Mouse (Mus musculus): Measurements from ENCODE around the gene Hspb7.

Gene Hspb7

DNA sequence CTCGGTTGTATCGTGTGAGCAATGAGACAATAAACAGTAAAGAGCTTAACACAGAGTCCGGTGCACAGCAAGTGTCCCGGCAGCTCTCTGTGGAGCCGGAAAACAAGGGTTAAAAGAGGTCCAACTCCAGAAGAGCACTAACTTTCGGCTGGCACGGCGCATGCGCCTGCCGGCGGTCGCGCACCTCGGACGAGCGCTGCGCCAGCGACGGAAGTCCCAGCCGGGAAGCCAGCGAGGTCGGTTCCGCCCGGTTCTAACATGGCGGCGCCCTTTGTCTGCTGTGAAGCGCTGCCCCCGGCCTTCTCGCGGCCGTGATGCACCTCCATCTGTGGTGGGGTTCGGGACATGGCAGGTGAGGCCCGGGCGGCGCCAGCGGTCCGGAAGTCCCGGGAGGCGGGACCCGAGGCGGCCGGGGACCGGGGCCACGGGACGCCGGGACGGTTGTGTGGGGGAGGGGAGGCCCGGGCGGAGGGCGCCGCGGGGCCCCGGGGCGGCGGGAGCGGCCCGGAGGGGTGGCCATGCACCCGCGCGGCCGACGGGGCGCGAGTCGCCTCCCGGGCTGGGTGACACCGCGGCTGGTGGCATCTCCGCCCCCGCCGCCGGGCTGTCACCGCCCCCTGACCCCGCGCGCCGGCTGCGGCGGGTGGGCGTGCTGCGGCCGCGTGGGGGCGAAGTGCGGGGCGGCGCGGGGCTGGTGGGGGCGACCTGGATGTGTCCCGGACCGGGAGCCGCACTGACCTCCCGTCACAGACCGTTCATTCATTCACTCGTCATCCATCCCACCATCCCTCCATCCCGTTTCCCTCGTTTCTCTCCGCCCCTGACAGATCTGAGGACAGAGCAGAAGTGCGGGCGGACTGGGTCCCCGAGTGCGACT, 24.1 kb downstream of the Hspb7 start, which contains the start of gene Zbtb17:
Gene Zbtb17 (plus strand): TSS at position 204 of the 877 bp plus-strand sequence.
- peak; percentile 93 to 94 for DNase-seq (ENCODE audit: low spot score in 2 of 2)

DNA sequence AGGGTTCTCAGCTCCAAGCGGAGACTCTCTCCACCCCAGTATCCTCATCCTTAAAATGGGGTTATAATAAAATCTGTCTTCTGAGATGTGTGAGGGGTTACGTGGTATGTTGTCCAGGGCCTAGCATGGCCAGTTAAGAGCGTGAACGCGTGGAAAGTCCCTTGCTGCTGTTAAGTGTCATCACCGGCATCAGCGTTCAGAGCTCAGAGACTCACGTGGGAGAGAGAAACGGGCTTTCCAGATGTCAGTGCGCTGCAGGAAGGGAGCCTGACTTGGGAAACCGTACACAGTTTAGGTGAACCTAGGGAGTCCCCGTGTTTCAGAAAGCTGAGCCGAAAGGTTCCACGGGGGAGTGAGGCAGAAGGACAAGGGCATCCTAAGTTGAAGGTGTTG, 24.7 kb downstream of the Hspb7 start:
- DNase-seq (ENCODE audit: low spot score in 2 of 2), result no peak

DNA sequence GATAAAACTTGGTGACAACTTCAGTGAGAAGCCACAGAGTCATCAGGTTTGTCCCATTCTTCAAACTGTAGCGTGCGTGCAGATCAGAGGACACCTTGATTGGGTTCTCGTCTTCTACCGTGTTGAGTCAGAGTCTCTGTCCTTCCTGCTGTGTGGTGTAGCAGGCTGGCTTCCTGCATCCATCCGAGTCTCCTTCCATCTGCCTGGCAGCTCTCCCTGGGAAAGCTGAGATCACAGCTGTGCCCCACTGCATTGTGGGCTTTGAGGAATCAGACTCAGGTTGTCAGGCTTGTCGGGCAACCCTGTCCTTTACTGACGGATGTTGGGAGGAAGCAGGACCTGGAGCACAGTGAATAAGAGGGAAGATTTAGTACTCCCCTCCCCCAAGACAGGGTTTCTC, 25.6 kb downstream of the Hspb7 start:
- no peak for DNase-seq (ENCODE audit: low spot score in 2 of 2)

DNA sequence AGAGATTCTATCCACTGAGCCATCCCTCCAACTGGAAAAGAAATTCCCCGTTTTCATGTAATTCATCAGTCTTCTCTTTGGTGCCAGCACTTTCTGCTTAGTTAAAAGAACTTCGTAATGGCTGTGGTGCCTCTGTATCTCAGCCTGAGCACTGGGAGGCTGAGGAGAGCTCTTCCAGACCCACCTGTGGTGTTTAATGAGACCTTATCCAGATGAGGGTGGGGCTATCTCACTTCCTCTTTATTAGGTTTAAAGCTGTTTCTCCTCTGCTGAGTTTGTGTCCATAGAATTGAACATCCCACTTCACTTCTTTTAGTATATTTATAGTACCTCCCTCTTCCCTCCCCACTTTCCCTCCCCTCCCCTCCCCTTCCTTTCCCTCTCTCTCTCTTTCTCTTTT, 30.7 kb downstream of the Hspb7 start:
- DNase-seq (ENCODE audit: low spot score in 2 of 2), result no peak

DNA sequence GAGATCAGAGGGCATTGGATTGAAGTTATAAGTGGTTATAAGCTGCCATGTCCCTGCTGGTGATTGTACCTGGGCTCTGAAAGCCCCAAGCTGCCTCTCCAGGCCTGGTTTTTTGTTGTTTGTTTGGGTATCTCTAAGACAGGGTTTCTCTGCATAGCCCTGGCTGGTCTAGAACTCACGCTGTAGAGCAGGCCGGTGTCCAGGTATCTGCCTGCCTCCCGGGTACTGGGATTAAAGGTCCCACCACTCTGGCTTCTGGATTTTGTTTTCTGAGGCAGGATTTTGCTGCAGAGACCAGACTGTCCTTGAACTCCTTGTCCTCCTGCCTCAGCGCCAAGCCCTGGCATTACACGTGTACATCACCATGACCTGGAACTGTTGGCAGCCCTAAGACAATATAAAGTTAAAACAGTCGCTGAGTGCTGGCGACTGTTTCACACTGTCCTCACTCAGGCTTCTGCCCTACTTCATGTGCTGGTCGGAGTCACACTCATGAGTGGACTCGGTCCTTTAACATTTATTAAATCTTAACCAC, 31.4 kb downstream of the Hspb7 start:
- DNase-seq (ENCODE audit: low spot score in 2 of 2), result no peak

DNA sequence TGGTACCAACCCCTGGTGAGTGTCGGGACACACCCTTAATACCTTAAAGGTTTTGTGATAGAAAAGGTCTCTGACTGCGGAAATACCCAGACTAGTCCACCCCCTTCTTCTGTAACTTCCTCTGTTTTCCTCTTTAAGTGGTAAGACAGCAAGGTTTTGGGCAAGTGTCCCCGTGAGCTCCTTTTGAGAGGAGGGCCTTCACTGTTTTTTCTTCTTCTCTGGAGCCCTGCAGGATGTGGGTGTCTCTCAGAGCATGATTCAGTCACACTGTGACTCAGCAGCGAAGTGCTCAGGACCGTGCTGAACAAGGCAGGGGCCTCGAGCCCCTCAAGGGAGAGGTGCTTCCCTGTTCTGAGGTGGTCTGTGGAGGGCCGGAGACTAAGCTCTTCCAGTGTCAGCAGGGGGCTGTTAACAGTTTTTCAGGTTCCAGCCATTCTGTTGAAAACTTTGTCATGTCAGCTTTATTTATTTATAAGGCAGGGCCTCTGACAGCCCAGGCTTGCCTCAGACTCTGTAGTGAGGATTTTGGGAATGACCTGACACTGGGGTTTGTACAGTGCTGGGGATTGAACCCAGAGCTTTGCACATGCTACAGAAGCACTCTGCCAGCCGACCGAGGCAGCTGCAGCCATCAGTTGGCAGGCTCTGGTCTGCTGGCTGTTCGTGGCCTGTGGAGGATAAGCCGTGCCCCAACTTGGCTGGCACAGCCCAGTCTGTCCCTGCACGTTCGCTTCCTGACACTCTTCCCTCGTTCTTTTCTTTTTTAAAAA, 34.2 kb downstream of the Hspb7 start:
- no peak for DNase-seq (ENCODE audit: low spot score in 2 of 2)

DNA sequence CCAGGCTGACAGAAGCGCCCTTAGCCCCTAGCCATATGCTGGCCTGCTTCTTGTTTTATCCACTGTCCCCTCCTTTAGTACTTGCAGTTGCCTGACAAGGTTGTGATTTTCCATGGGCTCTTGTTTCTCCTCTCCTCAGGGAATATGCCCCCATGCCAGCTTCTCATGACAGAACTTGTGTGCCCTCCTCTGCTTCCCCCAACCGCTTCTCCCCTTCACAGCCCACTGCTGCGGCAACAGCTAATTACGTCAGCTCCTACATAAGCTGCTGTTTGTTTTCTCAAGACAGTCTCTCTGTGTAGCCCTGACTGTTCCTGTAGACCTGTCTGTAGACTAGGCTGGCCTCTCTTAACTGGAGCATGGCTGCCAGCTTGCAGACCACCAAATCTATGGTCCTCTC, 34.9 kb downstream of the Hspb7 start:
- no peak for DNase-seq (ENCODE audit: low spot score in 2 of 2)

DNA sequence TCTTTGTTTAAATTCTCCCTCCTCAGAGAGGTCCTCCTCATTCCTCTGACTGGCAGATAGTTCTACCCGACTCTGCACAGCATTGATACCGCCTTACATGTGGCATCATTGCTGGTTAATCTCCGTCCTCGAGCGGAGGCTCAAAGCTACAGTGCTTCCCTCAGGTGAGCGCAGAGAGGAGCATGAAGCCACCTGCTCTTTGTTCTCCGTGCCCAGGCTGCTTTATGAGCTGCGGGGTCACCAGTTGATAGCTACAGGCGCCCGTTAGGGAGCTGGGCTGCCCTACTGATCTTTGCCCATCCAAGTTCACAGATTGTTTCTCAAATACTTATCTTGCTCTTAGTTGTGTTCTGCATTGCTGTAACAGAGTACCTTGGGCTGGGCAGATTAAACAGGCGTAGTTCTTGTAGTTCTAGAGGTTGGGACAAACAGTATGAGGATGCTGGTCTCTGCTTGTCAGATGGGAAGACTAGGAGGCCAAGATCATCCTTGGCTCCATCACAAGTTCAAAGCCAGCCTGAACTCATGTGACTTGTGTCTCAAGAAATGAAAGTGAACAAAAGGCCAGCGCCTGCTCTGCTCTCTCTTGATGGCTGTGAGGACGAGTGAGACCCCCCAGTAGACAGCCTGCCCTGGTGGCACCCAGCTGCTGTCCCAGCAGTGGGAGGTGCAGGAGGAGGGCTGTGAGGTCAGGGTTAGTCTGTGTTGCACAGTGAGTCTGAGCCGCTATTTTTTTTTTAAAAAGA, 35.8 kb downstream of the Hspb7 start:
- no peak for DNase-seq (ENCODE audit: low spot score in 2 of 2)

DNA sequence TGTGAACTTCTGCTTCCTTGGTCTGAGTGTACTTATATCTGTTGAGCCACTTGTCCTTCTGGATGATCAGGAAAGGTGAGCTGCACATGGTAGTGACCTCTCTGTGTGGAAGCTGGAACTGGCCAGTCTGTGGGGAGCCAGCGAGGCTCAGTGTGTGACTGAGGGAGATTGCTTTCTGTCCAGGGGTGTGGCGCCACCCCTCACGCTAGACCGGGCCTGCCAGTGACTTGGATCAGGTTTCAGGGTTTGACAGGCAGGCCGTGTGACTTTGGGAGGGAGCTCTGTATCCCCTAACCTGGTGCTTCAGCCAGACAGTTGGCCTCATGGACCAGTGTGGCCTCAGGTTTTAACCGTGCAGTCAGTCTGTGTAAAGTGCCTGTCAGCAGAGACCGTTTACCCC, 37.7 kb downstream of the Hspb7 start:
- peak in 1 of 2 experiments; percentile 25 for DNase-seq (ENCODE audit: low spot score in 2 of 2)

DNA sequence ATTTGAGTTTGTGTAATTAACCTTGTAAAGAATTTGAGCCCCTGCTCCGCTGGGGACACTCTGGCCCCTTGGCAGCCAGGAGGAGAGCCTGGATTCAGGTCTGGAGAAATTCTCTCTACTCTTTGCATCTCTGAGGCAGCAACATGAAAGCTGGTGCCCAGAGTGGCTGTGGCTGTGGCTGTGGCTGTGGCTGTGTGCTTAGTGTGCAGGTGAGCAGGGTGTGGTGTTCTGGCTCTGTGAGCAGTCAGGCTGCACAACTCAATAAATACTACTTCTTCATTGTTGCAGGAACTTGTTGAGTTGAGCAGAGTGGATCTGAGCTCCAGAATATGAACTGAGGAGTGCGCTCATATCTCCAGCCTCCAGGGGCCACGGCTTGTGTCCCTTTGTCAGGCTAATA, 38.3 kb downstream of the Hspb7 start:
- DNase-seq (ENCODE audit: low spot score in 2 of 2), result no peak

DNA sequence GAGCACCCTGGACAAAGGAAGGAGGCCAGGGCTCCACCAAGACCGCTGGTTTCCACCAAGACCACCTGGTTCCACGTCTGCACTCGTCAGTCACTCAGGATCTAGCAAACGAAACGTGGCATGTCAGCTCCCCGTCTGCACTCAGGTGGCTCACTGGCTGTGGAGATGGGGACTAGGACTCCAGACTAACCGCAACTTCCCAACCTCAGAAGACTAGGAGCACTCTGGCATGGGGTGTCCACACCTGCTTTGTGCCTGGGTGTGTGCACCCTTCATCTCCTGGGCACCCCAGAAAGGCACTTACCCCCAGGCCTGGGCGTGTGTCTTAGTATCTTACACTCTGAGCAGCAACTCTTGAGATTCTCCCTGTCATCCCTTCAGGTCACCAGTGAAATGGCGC, 39.2 kb downstream of the Hspb7 start:
- peak in 1 of 2 experiments; percentile 16 for DNase-seq (ENCODE audit: low spot score in 2 of 2)

DNA sequence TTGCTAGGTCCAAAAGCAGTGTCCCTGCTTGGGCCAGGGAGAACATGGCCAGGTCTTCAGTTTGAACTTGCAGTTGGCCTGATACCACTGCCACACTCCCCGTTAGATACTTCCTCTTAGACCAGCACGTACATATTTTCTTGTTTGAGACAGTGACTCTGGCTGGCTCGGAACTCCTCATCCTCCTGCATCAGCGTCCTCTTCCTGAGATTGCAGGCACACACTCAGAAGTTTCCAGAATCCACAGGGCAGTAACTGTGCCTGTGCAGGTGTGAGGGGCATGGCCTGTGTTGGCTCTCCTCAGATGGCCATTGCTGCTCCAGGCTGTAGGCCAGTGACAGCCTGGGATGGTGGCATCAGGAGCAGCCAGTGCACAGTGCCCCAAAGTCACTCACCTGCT, 39.9 kb downstream of the Hspb7 start:
- DNase-seq (ENCODE audit: low spot score in 2 of 2), result no peak

DNA sequence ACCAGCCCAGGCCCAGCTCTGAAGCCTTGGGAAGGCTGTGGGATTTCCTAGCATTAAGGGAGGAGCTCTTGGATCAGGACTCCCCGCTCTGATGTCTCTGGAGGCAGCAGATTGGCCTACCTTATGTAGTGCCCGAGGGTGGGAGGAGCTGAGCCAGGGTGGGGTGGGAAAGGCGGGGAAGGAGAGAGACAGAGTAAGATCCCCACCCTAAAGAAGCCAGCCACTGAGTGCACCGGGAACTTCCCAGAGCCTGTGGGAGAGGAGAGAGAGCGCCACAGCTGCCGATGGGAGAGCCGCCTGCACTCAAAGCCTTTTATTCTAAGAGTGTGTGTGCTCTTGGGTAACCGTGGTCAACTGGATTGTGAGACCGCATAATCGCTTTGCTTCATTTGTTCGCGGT, 40.5 kb downstream of the Hspb7 start:
- peak in 1 of 2 experiments; percentile 20 for DNase-seq (ENCODE audit: low spot score in 2 of 2)

DNA sequence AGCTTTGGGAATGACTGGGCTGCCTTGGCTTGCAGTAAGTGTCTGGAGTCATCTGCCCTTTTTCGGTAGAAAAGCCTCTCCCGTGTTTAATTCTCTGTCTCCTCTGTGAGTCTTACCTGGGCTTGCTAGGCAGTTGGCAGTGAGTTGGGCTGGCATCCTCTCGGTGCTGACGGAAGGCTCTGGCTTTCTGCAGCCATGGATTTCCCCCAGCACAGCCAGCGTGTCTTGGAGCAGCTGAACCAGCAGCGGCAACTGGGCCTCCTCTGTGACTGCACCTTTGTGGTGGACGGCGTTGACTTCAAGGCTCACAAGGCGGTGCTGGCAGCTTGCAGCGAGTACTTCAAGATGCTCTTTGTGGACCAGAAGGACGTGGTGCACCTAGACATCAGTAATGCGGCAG, 41.0 kb downstream of the Hspb7 start:
- no peak for DNase-seq (ENCODE audit: low spot score in 2 of 2)

DNA sequence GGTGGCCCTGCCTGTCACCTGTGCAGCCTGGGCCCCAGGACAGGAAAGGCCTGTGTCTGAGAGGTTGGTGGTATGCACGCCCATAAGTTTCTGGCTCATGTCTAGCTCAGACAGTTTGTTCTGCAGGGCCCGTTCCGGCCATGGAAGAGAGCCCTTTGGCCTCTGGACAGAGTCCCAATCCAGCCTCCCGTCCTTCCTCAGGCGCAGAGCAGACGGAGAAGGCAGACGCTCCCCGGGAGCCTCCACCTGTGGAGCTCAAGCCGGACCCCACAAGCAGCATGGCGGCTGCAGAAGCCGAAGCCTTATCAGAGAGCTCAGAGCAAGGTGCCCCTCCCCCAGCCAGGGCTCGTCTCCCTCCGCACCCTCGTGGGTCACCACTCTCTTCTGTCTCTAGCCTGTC, 42.9 kb downstream of the Hspb7 start:
- DNase-seq (ENCODE audit: low spot score in 2 of 2), result no peak

DNA sequence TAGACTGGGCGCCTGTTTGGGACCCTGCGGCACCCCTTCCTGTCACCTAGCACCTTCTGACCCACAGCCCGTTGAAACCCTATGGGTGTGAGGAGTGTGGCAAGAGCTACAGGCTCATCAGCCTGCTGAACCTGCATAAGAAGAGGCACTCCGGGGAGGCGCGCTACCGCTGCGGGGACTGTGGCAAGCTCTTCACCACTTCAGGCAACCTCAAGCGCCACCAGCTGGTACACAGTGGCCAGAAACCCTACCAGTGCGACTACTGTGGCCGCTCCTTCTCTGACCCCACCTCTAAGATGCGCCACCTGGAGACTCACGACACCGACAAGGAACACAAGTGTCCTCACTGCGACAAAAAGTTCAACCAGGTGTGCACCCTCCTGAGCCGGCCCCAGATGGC, 44.1 kb downstream of the Hspb7 start:
- DNase-seq (ENCODE audit: low spot score in 2 of 2), result no peak

DNA sequence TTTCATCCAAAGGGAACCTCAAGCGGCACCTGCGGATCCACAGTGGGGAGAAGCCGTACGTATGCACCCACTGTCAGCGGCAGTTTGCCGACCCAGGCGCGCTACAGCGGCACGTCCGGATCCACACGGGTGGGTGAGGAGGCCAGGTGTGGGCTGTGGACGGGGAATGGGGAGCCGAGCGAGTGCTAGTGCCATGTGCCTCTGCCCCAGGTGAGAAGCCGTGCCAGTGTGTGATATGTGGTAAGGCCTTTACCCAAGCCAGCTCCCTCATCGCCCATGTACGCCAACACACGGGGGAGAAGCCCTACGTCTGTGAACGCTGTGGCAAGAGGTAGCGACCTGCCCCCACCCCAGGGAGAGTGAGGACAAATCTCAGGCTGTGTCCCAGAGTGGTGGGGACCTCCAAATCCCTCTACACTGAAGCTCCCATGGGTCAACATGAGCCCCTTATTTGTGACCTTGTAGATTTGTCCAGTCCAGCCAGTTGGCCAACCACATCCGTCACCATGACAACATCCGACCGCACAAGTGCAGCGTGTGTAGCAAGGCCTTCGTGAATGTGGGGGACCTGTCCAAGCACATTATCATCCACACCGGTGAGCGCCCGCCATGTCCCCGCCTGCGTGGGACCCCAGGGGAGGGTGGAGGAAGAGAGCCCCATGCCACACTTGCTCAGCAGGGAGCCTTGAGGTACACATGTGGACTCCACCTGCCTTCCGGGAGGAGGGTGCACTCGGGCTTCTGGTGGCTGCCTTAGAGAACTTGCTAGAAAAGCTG, 45.1 kb downstream of the Hspb7 start:
- DNase-seq (ENCODE audit: low spot score in 2 of 2), result no peak

DNA sequence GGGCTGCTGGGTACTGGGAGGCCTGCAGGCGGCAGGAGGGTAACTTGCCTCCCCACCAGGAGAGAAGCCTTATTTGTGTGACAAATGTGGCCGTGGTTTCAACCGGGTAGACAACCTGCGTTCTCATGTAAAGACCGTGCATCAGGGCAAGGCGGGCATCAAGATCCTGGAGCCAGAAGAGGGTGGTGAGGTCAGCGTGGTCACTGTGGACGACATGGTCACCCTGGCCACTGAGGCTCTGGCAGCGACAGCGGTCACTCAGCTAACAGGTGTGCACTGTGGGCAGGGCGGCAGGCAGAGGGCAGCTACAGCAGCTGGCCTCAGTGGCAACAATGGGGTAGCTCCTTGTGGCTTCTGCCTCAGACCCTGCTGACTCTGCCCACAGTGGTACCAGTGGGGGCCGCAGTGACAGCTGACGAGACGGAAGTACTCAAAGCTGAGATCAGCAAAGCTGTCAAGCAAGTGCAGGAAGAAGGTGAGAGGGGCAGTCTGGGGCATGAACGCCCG, 45.8 kb downstream of the Hspb7 start:
- no peak for DNase-seq (ENCODE audit: low spot score in 2 of 2)

DNA sequence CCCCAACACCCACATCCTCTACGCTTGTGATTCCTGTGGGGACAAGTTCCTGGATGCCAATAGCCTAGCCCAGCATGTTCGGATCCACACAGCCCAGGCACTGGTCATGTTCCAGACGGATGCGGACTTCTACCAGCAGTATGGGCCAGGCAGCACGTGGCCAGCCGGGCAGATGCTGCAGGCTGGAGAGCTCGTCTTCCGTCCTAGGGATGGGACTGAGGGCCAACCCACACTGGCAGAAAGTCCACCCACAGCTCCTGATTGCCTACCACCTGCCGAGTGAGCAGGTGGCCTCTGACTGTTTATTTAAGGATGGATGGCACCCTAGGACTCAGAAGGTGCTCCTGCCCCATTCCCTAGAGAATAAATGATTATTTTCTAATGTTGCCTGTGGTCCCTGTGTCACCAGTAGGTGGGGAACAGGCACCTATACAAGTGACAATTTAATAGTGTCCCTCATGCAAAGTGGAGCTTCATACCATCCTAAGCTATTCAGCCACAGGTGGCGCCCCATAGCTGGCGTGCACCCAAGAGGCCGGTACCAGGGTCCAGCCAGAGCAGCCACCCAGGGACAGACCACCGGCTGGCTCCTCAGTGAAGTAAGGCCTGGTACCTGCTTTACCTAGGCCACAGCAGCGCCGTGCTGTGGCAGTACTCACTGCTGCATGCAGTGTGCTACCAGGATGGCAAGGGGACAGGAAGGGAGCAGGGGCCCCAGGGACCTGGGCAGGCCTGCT, 46.4 kb downstream of the Hspb7 start:
- DNase-seq (ENCODE audit: low spot score in 2 of 2), result no peak

DNA sequence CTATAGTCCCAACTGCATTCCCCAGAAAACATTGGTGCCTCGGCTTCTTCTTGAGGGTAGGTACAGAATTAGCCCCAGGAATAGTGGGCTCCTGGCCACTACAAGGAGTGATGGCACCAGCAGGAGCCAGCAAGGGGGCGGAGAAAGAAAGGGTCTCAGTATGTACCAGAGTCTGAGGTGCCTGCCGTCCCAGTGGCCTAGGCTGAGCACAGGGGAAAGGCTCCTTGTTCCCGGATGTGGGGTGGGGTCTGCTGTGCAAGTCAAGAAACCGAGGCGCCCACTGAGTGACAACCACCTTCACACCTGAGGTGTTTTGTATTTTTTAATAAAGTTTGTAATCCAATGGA, 47.0 kb downstream of the Hspb7 start:
- no peak for DNase-seq (ENCODE audit: low spot score in 2 of 2)
